11 mouse cellular contexts compared by ENCODE assay signal in genomic region chr6:42261524-42262170, GRCm38 (mm10). TPM values are rescaled to one million over a fixed set of nuclear protein-coding genes. Genes with fewer than 3 reads are reported as not detected.
DNase-seq lines count a peak whose midpoint lies in the region; ATAC-seq and TF ChIP-seq lines count a peak whose summit lies in the region.
"Had no signal": no experiment of that assay in that cellular context is flagged by ENCODE, and none has a peak within 500 bp of the region (broad histone marks: within the 10 kb centered on the region; RNA-seq: fewer than 3 reads in every experiment).

Tmem139 (plus strand) TSS chr6:42261970.

- 13% methylated on average over 20 of the region's 20 CpGs for WGBS in kidney, embryonic 15.5 days

- in situ Hi-C loops in ES-E14 (cut with MboI; ENCODE audit: low sequenced_read_pairs in 2 of 2, unreplicated experiment in 2 of 2): no loop called here

- H3K4me3 ChIP-seq in gastrocnemius, adult 2 months: peak within 1 kb of the TSS; percentile 40
- peak within 1 kb of the TSS; percentile 11 to 43; a peak in 3 of 4 replicates for H3K4me3 ChIP-seq in ES-E14 (ENCODE audit: insufficient read depth in 1 of 2, low read depth in 1 of 2, low read length in 2 of 2, poor library complexity in 1 of 2, severe bottlenecking in 1 of 2)
- H3K4me3 ChIP-seq in kidney, embryonic 15.5 days (replicated peaks): peak within 1 kb of the TSS; percentile 39
- no peak within 1 kb of the TSS for H3K4me3 ChIP-seq in left cerebral cortex, adult 2 months

- H3K9me3 ChIP-seq in ES-E14 (ENCODE audit: control insufficient read depth, insufficient read depth, low read depth, low read length): no peaks in the 10 kb centered on the region
- no peaks in the 10 kb centered on the region for H3K9me3 ChIP-seq in kidney, embryonic 15.5 days (replicated peaks)

- H3K36me3 ChIP-seq in ES-E14 (ENCODE audit: control insufficient read depth, insufficient read depth, low read length, poor library complexity, severe bottlenecking): no peaks in the 10 kb centered on the region
- no peaks in the 10 kb centered on the region for H3K36me3 ChIP-seq in kidney, embryonic 15.5 days

- intact Hi-C loops in gastrocnemius, adult 2 months (cut with DNase I): loop anchor here (10.0 kb wide), 1 partner anchor 383 kb away; the partner anchor contains the start of gene Tcaf2
- intact Hi-C loops in left cerebral cortex, adult 2 months (cut with DNase I): no loop called here

- no peak within 1 kb of the TSS for H3K27ac ChIP-seq in gastrocnemius, adult 2 months
- no peak within 1 kb of the TSS for H3K27ac ChIP-seq in ES-E14 (ENCODE audit: insufficient read depth, low read depth, low read length, poor library complexity, severe bottlenecking)
- H3K27ac ChIP-seq in kidney, embryonic 15.5 days: 0 out of 2 replicates have a peak within 1 kb of the TSS, but pooled peaks have one; percentile 33
- H3K27ac ChIP-seq in left cerebral cortex, adult 2 months: no peak within 1 kb of the TSS

- peaks cover 3 to 5% of the 10 kb centered on the region in 2 experiments; a peak in 3 of 4 replicates for H3K4me1 ChIP-seq in ES-E14 (ENCODE audit: control insufficient read depth in 2 of 2, insufficient read depth in 2 of 2, low read length in 2 of 2, poor library complexity in 1 of 2)
- H3K4me1 ChIP-seq in kidney, embryonic 15.5 days: peaks cover 8% of the 10 kb centered on the region; the same call in 1 of the 2 replicates

- no peak for DNase-seq in gastrocnemius, adult 2 months
- DNase-seq in gastrocnemius, postnatal 4 days (ENCODE audit: low spot score in 2 of 2): no peak
- peak; percentile 47 for DNase-seq in ES-E14 (ENCODE audit: low read depth, low spot score)
- peak; percentile 85 to 92 for DNase-seq in lung, adult 18-20 months
- no peak for DNase-seq in thymus, adult 18-20 months
- DNase-seq in spleen, postnatal 36 days (ENCODE audit: low spot score in 2 of 2): no peak
- no peak for DNase-seq in left cerebral cortex, adult 2 months (ENCODE audit: extremely low spot score in 1 of 2, low spot score in 2 of 2)
- DNase-seq: B cell, adult 2 months had no signal

- no peaks in the 10 kb centered on the region for H3K27me3 ChIP-seq in kidney, embryonic 15.5 days

- no peak for ATAC-seq in kidney, embryonic 15.5 days (replicated peaks; ENCODE audit: low FRiP score)
- ATAC-seq: forebrain, embryonic 14.5 days had no signal

- peak within 1 kb of the TSS; percentile 60 for H3K4me2 ChIP-seq in kidney, embryonic 15.5 days

- no peak within 1 kb of the TSS; the same call in 1 of the 2 replicates for H3K9ac ChIP-seq in ES-E14 (ENCODE audit: insufficient read depth, low read depth, low read length, poor library complexity, severe bottlenecking)
- peak within 1 kb of the TSS; percentile 35 for H3K9ac ChIP-seq in kidney, embryonic 15.5 days

- no peak for TF ChIP-seq CTCF in gastrocnemius, adult 2 months (IDR thresholded peaks at IDR 0.05)
- no peak for TF ChIP-seq CTCF in left cerebral cortex, adult 2 months (IDR thresholded peaks at IDR 0.05)

TF ChIP-seq in ES-E14, 5 proteins besides CTCF, POLR2A, EP300 and RAD21:
- no peak for TF ChIP-seq HCFC1 (IDR thresholded peaks at IDR 0.05; ENCODE audit: borderline replicate concordance, insufficient read depth, low read length)
- no peak for TF ChIP-seq MAFK (IDR thresholded peaks at IDR 0.05; ENCODE audit: insufficient read depth, low read depth, low read length)
- TF ChIP-seq ZNF384 (IDR thresholded peaks at IDR 0.05; ENCODE audit: low read depth, low read length): no peak
- TF ChIP-seq CHD2 (IDR thresholded peaks at IDR 0.05; ENCODE audit: low read depth, low read length): no peak
- TF ChIP-seq ZC3H11A (IDR thresholded peaks at IDR 0.05; ENCODE audit: borderline replicate concordance, low read depth, low read length): no peak

RNA-seq across cellular contexts. Expression of gene Tmem139, which starts in this region (rescaled TPM):
- under 1 TPM in 1 of 2 experiments, not detected in 1; 0.33 TPM for total RNA-seq in gastrocnemius, adult 2 months (2021)
- total RNA-seq in gastrocnemius, postnatal 4 days (2021): not detected
- total RNA-seq in ES-E14 (2012; rRNA removed): 1.3 and 1.6 TPM in 2 replicates
- polyA plus RNA-seq in kidney, embryonic 15.5 days (2015; fragmentation: Nextera tagmentation; extraction: Ambion mirVana): 3.0 and 3.1 TPM in 2 replicates
- total RNA-seq in left cerebral cortex, adult 2 months (2021): not detected
- total RNA-seq: left cerebral cortex, adult 8-10 months had no signal
- polyA plus RNA-seq: forebrain, embryonic 14.5 days had no signal

Comparison
In these comparisons a context has a peak if more than half of its experiments do, and no peak if none do; other contexts are left out.
1. DNase-seq: peak in ES-E14 (single experiment) and lung, adult 18-20 months (2 of 2); none in gastrocnemius, adult 2 months (single experiment), gastrocnemius, postnatal 4 days (0 of 2), thymus, adult 18-20 months (0 of 2), spleen, postnatal 36 days (0 of 2) and left cerebral cortex, adult 2 months (0 of 2).